In the genomic region with DNA sequence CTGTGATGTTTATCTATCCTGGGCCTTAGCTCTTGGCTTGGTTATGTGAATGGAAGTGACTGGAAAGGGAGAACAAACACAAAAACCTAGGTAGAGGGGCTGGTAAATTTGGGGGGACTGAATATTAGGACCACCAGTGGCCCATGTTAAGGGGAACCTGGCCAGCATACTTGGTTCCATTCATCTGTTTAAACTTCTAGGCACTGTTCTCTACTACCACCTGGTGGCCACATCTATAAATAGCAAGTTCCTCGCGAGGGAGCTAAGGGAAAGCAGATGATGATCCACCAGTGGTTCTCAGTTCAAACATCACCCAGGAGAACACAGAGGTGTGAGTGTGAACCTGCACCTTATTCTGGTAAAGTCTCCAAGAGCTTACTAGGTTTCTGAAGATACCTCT, we compare ENCODE assay signal across 9 mouse cellular contexts. TPM values are rescaled to one million over a fixed set of nuclear protein-coding genes. Genes with fewer than 3 reads are reported as not detected.
DNase-seq lines count a peak whose midpoint lies in the region; ATAC-seq and TF ChIP-seq lines count a peak whose summit lies in the region.
"Had no signal": no experiment of that assay in that cellular context is flagged by ENCODE, and none has a peak within 500 bp of the region (broad histone marks: within the 10 kb centered on the region; RNA-seq: fewer than 3 reads in every experiment).

No protein-coding gene starts in this region.

- no peak overlapping the region for H3K27ac ChIP-seq in gastrocnemius, adult 2 months
- H3K27ac ChIP-seq: lung, embryonic 15.5 days had no signal

- peak; percentile 46 for DNase-seq in gastrocnemius, adult 2 months
- DNase-seq in gastrocnemius, postnatal 14 days, result no peak
- peak; percentile 74 for DNase-seq in adipocyte (ENCODE audit: low spot score)
- DNase-seq in embryo, embryonic 11.5 days (ENCODE audit: low read depth, low spot score), result peak; percentile 51
- DNase-seq in heart, postnatal 14 days, result peak; percentile 65 to 81
- DNase-seq in layer of hippocampus, postnatal 10 days (ENCODE audit: low spot score in 2 of 2), result peak; percentile 77 to 78
- peak; percentile 47 for DNase-seq in right cerebral cortex, postnatal 4 days

- ATAC-seq in megakaryocyte, adult 5-6 weeks (ENCODE audit: poor library complexity, severe bottlenecking), result peak; percentile 81

- intact Hi-C loops in gastrocnemius, adult 2 months (cut with DNase I), result loop anchor here (2.0 kb wide), 1 partner anchor 213 kb away; no protein-coding TSS in a partner anchor
- intact Hi-C loops in gastrocnemius, postnatal 14 days (cut with DNase I; ENCODE audit: low total_unique reads), result loop anchor here (5.0 kb wide), 2 partner anchors 215 to 325 kb away; partner anchors contain the start of gene Gab2
- intact Hi-C loops in heart, postnatal 14 days (cut with DNase I), result loop anchor here (1.0 kb wide), 3 partner anchors 31 to 327 kb away; no protein-coding TSS in a partner anchor

- TF ChIP-seq CTCF in gastrocnemius, adult 2 months (IDR thresholded peaks at IDR 0.05), result peak; percentile 88

- no peak overlapping the region for H3K4me3 ChIP-seq in gastrocnemius, adult 2 months
- H3K4me3 ChIP-seq: lung, embryonic 15.5 days had no signal

RNA-seq across cellular contexts. Expression of gene Usp35, which starts 34.4 kb away (rescaled TPM):
- under 1 TPM; 0.45 to 0.64 TPM for total RNA-seq in gastrocnemius, adult 2 months (2021)
- under 1 TPM; 0.75 to 0.76 TPM for total RNA-seq in gastrocnemius, postnatal 14 days (2021)
- 1 to 10 TPM; 1.2 to 1.9 TPM for total RNA-seq in heart, postnatal 14 days (2021)
- total RNA-seq in layer of hippocampus, postnatal 10 days (2021), result 10 to 100 TPM; 10.8 to 14.0 TPM
- 0.87 and 1.1 TPM in 2 replicates for total RNA-seq in megakaryocyte, adult 5-6 weeks (2015)
- total RNA-seq in megakaryocyte, adult 5-6 weeks (2017), result 0.66 and 0.77 TPM in 2 replicates

RNA-seq across cellular contexts. Expression of gene Kctd21, which starts 34.7 kb away (rescaled TPM):
- total RNA-seq in gastrocnemius, adult 2 months (2021), result 1 to 10 TPM; 3.4 to 5.1 TPM
- 1 to 10 TPM; 1.9 to 2.3 TPM for total RNA-seq in gastrocnemius, postnatal 14 days (2021)
- total RNA-seq in heart, postnatal 14 days (2021), result 1 to 10 TPM; 3.0 to 3.3 TPM
- 1 to 10 TPM; 6.9 to 8.9 TPM for total RNA-seq in layer of hippocampus, postnatal 10 days (2021)
- total RNA-seq in megakaryocyte, adult 5-6 weeks (2015), result 3.3 and 4.5 TPM in 2 replicates
- total RNA-seq in megakaryocyte, adult 5-6 weeks (2017), result 1.8 and 2.3 TPM in 2 replicates

Comparison
In these comparisons a context has a peak if more than half of its experiments do, and no peak if none do; other contexts are left out.
1. RNA of gene Usp35, which starts 34.4 kb away (total RNA-seq): 10.8 to 14.0 TPM in layer of hippocampus, postnatal 10 days; 1.2 to 1.9 TPM in heart, postnatal 14 days, 0.66 to 1.1 TPM in megakaryocyte, adult 5-6 weeks, 0.75 to 0.76 TPM in gastrocnemius, postnatal 14 days and 0.45 to 0.64 TPM in gastrocnemius, adult 2 months; every median in the first group is over 4 times any median in the second.